Mouse (Mus musculus) heart, adult 2 months (tissue): ENCODE results near the gene Phb2.

ENCODE experiments used
- CTCF ChIP-seq: fragments of 200-600 bp; IDR thresholded peaks from 2 replicates; pipeline ENCODE4 v1.8.1; 2022; ENCODE audit warnings: antibody characterized with exemption, mild to moderate bottlenecking, moderate library complexity
- EP300 ChIP-seq: fragments of 200-500 bp; IDR thresholded peaks from 2 replicates; pipeline ENCODE4 v1.6.1; 2011; ENCODE audit warnings: low read depth, low read length, control low read depth; ENCODE audit not compliant: insufficient read depth
- POLR2A ChIP-seq: fragments of 200-500 bp; IDR thresholded peaks from 2 replicates; pipeline ENCODE4 v1.6.1; 2011; ENCODE audit warnings: mild to moderate bottlenecking, low read depth, low read length, control low read depth; ENCODE audit not compliant: insufficient read depth

DNA sequence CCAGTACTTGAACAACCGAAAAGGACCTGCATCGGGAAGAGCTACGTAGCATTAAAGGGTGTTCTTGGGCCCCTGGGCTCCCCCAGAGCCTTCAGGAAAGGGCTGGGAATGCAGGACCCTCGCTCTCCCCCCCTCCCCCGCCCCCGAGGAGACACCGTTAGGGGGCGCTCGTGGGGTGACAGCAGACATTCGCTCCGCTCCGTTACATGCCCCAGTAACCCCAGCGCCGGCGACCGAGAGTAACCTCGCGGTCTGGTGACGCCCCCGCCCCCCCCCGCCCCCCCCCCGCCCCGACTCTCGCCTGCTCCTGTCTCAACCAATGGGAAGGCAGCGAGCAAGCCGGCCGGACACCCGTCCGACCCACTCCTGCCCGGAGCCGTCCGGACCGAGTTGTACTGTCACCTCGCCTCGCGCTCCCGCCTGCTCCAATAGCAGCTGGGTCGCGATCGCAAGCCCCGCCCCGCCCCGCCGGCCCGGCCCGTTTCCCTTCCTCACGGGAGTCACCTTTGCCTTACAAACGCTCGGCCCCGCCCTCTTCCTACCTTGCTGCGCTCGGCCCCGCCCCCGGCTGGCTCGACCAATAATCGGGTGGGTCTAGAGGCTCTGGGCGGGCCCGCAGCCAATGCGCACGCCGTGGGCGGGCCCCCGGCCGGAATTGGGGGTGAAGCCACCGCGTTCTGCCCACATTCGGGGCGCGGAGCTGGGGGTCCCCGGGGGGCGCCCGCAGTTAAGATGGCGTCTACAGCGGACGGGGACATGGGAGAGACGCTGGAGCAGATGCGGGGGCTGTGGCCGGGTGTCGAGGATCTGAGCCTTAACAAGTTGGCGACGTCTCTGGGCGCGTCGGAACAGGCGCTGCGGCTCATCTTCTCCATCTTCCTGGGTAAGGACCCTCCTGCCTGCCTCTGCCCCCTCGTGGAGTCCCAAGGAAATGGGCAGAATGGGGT is 49.4 kb upstream of the Phb2 start, which contains the start of gene Lpcat3:
- TF ChIP-seq CTCF (peak; percentile 82), EP300 (no peak), POLR2A (0 out of 2 replicates have a peak, but pooled peaks have one; percentile 34)
